Mouse (Mus musculus) urinary bladder, adult 18-20 months (tissue): ENCODE data around the gene Plcg2.

Experiments
- DNase-seq, 2 experiments: peaks; one replicate each; pipeline ENCODE4 v3.0.0; 2022; ENCODE audit warnings: low spot score in 2 of 2, mixed read lengths in 2 of 2

Gene Plcg2

DNA sequence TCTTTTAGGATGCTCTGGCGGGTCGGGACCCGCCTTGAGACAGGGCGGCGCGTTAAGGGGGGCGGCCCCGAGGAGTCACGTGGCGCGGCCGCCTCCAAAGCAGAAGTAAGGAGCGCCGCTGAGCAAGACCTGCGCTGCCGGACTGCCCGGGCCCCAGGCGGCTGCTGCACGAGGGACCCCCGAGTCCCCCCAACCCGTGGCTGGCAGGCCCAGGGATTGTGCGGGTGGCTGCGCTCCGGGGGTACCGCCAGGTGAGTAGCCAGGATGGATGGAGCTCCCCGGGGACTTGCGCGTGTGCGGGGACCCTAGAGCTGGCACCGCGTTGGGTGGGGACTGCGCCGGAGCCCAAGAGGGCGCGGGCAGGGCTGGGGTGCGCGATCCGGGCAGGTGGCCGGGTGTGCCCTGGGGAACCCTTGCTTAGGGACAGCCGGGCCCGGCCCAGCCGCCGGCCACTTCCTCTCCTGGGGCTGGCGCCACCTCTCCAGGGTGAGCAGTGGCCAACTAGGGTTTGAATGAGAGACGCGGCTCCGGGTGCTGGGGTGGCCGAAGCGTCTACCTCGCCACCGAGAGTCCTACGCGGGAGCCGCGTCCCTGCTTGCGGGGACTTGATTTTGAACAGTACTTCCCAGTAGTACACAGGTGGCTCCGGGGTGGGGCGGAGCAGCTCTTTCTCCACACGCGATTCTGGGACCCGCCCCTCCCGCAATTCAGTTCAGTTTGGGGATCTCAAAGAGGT, at the start of gene Plcg2:
Gene Plcg2, plus strand, starts transcription at position 113 of the 736 bp plus-strand sequence.
- DNase-seq, result peak; percentile 21 to 50

DNA sequence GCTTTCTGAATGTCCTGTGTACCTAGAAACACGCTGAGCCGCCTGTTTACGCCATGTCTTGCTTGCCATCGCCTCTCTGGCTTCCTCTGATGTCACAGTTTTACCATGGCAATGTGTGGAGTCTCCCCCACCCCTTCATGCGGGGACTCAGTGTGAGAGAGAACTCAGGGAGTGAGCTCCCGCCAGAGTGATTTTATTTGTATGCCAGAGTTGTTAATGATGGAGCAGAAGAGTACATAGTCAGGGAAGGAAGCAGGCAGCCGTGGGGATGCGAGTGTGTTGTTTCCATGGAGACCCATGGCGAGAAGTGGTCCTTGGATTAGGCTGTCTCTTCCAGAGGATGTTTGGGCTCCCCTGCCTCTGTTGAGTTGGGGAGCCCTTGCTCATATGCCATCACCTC, 47.0 kb upstream of the Plcg2 start:
- DNase-seq, result no peak

DNA sequence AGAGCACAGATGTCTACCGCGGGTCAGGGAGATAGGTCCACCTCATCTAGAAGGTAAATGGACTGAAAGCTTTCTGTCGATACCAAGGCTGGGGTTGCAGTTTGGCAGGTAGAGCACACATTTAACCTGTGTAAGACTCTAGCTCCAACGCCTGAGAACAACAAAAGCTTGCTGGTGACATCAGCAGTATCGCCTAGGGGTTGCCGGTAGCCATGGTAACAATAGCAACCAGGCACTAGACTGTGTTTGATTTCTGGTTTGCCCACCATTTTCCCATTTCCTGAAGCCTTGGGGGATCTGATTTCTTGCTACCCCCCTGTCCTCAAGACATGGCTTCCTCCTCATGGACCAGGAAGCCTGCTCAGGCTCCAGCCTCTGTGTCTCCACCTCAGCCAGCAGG, 44.1 kb upstream of the Plcg2 start:
- DNase-seq, result no peak

DNA sequence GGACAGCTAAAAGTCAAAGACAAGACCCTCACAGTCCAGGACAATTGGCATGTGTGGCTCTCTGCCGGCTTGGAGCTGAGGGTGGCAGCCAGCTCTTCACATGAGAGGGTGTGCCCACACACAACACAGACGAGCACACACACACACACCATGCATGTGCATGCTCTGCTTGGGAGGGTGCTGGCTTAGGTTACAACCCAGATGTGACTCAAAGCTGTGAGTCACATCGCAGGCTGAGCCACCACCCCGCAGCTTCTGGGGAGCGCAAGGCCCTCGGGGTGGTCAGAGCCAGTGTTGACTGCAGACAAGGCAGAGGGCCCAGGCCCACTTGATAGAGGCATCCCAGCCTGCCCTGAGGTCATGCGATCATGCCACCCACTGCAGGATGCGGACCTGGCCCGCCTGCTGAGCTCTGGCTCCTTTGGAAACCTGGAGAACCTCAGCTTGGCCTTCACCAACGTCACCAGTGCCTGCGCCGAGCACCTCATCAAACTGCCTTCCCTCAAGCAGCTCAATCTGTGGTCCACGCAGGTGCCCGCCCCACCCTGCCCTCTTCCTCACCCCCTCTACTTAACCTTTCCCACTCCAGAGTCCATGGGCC, 43.5 kb upstream of the Plcg2 start:
- DNase-seq, result peak; percentile 39 to 63

DNA sequence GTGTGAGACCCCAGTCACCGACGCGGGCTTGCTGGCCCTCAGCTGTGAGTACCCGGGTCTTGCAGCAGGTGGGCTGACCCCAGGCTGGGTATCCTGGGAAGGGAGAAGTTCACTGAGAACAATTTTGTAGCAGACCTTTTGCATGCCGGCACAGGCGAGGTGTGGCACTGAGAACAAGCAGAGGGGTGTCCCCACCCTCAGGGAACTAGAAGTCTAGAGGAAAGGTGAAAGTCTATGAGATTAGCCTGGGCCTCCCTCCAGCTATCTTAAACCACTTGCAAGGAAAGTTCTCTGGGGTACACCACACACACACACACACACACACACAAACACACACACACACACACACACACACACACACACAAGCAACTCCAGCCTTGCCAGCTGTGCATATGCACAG, 42.4 kb upstream of the Plcg2 start:
- peak in 1 of 2 experiments; percentile 22 for DNase-seq

DNA sequence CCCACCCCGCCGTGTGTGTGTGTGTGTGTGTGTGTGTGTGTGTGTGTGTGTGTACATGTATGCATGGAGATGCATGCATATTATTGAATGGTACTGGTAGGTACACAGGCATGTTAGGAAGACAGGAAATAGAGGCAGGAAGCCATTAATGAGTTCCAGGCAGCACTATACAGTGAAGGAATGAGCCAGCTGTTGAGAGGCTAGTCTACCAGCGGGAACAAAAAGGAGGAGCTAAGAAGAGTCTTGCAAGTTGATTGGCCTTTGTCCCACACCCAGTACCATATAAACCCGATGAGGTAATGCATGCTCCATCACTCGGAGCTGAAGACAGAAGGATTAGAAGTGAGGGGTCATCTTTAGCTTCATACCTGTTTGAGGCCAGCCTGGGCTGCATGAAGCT, 39.7 kb upstream of the Plcg2 start:
- no peak for DNase-seq

DNA sequence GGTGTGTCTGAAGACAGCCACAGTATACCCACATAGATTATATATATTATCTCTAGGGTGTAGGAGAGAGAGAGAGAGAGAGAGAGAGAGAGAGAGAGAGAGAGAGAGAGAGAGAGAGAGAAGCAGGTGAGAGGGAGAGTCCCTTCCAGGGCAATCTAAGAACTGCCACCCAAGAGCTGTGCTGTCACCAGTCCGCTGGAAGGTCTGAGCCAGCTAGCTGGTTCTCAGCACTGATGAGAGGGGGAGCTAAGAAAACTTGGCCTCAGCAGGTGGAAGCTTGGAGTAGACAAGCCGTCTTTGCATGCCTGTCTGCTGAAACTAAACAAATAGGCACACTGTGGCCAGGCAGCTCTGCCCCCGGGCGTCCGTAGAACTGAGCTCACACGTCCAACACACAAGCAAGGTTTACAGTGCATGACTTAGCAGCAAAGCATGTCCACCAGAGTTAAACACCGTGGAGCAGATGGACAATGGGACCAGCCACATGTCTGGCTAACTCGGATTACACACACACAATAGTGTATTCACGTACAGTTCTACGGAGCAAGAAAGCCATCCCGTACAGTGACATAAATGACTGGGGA, 35.3 kb upstream of the Plcg2 start:
- peak in 1 of 2 experiments; percentile 32 for DNase-seq

DNA sequence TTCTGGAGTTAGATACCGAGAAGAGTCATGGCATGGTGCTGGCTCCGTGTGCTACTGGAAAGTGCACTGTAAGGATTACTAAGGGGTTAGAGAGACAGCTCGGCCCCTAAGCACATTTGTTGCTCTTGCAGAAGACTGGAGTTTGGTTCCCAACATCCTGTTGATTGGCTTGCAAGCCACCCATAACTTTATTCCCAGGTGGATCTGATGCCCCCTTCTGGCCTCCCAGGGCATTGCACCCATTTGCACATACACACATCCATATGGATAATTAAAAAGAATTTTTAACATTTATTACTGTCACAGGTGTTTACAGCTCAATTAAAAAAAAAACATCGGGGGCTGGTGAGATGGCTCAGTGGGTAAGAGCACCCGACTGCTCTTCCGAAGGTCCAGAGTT, 33.6 kb upstream of the Plcg2 start:
- no peak for DNase-seq

DNA sequence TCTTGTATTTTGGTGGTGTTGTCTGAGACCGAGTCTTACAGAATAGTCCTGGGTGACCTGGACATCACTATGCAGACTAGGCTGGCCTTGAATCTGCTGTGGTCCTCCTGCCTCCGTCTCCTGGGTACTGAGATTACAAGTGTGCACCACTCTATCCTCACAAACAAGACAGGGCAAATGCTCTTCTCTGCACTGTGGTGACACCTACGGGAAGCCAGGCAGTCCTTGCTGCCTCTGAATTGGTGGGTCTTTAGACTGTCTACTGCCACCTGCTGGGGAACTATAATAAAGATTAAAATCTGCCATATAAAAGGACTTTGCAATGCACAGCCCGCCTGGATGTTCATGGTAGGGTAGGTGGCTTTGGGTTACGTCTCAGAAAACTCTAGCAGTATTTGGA, 32.8 kb upstream of the Plcg2 start:
- DNase-seq, result no peak

DNA sequence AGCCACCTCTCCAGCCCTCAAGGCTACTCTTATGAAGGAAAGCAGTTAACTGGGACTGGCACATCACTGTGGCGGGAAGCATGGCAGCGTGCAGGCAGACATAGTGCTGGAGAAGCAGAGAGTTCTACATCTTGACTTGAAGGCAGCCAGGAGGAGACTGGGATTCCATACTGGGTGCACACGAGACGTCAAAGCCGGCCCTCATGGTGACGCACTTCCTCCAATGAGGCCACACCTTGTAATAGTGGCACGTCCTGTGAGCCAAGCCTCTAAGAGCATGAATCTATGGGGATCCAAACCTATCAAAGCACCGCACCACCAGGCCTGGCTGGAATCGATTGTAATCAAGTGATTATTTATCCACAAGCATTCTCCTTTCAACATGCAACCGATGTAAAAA, 30.6 kb upstream of the Plcg2 start:
- DNase-seq, result no peak

DNA sequence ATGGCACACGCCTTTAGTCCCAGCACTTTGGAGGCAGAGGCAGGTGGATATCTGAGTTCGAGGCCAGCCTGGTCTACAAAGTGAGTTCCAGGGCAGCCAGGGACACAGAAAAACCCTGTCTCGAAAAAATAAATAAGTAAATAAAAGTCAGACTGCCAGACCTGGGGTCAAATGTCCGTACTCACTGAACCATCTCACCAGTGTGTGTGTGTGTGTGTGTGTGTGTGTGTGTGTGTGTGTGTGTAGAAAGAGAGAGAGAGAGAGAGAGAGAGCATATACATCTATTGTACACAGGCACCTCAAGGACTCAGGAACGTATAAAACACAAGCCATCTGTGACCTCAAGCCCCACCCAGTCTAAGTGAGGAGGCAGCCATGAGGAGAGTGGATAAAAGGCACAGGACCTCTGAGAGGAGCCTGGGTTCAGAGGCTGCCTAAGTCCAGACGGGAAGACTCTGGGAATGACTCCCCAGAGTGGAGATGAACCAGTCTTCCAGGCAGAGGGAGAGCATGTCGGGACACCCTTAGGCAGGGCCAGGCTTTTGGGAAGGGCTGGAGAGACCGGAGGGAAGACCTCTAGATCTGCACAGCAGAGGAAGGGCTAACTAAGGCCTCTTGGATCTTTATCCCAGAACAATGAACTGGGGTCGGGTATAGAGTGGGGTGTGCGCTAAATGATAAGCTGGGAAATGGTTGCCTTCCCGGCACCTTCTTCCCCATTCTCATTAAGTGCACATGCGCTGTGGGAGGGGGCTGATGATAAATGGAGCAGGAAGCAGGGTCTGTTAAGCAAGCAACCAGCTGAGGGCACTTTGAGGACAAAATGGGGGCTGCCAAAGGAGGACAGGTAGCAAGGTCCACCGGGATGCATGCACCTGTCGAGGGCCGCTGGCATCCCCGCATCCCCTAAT, 28.4 kb upstream of the Plcg2 start:
- DNase-seq, result no peak

DNA sequence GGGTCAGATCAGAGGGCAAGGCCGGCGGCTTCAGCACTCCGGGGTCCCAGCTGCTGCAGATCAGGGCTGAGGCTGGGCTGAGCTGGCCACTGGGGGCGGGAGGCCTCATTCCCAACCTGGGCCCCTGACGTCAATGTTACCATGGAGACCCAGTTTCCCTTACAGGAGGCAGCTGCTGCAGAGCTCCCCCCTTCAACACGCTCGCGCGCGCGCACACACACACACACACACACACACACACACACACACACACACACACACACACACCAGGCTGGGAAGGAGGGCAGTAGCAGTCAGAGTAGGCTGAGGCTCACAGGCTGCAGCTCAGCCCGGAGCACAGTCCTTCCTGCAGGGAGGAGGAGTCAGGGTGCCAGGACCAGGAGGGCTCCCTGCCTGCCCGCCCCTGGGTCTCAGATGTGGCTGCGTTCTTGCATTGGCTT, 27.7 kb upstream of the Plcg2 start:
- peak in 1 of 2 experiments; percentile 48 for DNase-seq

DNA sequence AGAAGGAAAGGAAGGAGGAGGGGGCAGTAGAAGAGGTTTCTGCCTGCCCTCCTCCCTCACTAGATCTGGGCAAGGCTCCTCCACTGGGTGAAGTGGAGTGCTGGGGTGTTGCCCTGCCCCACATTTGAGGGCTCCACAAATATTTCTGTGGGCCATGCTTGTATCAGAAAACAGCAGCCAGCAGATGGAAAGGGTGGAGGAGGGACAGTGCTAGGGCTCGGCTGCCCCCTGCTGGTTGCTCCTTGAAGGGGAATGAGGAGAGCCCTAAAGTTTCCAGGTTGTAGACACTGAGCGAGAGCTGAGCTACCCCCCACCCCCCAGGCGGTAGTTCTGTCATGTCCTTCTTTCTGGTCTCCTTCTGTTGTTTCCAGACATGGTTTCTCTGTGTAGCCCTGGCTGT, 26.9 kb upstream of the Plcg2 start:
- peak in 1 of 2 experiments; percentile 45 for DNase-seq

DNA sequence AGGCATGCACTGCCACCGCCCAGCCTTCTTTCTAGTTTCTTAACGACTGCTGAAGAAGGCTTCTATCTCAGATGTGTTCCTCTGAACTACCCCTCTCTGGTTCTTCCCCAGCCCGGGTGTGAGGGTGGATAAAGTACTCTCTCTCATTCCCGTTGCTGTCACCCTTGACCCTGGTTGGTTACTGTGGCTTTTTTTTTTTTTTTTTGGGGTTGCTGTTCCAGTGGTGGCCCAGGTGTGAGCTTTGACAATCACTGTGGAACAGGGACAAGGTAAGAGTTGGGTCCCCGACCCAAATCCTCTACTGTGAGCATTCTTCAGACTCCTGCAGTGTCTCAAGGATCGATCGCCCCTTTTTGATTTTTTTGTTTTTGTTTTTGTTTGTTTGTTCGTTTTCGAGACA, 26.4 kb upstream of the Plcg2 start:
- DNase-seq, result no peak

DNA sequence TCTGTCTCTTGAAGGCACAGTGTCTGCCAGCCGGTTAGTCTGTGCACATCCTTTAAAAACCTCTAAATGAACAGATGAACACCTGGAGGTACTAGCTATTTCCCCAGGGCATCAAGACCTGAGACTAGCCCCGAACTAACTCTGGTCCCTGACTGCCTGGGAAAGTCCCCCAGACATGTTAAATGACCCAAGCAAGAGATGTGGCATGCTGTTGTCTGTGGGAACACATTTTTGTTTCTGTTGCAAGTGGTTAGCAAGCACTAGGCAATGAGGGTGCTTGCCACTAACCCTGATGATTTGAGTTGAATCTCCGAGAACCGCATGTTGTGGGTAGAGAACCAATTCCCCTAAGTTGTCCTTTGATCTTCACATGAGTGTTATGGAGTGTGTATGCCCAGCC, 25.8 kb upstream of the Plcg2 start:
- DNase-seq, result no peak

DNA sequence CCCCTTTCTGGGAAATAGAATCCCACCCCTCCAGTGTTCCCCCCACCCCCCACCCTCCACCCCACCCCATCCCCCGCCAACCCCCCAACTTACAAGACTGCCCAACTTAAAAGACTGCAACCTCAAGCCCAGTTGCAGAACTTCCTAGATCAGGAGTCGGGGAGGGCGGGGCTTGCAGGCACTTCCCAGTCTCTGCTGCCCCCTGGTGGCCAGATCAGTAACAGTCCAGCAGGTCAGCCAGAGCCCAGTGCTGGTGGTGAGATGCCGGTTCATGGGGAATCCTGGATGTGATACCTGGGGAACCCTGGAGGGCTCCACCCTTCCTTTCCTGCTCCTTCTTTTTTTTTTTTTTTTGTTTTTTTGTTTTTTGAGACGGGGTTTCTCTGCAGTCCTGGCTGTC, 23.1 kb upstream of the Plcg2 start:
- DNase-seq, result peak; percentile 86 to 87

DNA sequence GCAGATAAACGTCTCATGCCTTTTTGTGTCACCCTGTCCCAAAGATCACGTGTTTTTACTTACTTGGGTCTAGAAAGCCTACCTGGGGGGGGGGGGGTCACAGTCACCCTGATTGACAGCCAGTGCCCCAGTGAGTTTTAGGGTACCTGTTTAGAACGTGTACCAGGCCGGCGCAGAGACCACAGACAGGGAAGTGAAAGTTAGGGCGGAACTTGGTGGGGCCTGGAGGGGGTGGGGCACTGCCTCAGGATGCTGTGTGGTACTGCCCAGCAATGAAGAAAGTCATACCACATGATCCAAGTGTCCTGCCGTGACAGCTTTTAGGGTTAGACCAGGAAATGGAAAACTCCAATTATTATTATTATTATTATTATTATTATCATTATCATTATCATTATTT, 22.3 kb upstream of the Plcg2 start:
- no peak for DNase-seq

DNA sequence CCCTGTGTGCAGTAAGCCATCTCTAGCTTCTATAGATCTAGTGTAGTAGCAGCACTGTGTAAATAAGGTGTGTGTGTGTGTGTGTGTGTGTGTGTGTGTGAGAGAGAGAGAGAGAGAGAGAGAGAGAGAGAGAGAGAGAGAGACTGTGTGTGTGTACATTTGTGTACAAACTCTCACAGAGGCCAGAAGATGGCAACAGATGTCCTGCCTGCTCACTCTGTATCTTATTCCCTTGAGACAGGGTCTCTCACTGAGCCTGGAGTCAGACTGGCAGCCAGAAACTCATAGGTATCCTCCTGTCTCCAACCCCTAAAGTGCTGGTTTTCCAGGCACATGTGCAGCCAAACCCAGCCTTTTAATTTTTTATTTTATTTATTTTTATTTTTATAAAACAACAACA, 20.0 kb upstream of the Plcg2 start:
- no peak for DNase-seq

DNA sequence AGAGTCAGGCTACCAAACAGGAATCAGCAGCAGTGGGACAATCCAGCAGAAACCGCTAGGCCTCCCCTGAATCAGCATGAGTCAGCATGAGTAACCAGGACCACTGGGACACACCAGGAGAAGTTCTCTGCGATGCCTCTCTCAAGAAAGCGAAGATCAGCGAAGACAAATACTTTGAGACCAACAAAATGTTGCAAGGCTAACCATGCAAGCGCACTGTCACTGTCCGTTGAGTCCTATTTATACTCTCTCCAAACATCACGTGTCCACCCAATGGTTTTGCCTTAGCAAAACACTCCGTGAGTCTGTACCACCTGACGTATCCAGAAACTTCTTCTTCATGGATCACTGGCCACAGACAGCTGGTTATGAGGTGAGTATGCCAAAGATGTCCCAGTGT, 18.1 kb upstream of the Plcg2 start:
- no peak for DNase-seq

DNA sequence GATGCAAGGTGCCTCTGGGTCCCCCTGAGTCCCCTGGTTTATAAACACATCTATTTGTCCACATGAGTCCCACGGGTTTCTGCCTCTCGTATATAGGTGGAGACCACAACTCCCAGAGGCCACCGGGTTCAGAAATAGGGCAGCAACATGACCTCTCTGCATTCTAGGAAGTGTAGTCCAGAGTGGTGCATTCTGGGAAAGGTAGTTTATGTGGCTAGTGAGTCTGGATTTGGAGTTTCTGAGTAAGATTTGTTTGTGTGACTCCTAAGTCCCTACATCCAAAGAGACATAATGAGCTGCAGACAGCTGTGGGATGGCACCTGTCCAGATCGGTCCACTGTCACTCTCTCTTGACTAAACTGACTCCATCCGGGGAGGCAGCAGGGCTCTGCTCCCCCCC, 17.6 kb upstream of the Plcg2 start:
- no peak for DNase-seq

DNA sequence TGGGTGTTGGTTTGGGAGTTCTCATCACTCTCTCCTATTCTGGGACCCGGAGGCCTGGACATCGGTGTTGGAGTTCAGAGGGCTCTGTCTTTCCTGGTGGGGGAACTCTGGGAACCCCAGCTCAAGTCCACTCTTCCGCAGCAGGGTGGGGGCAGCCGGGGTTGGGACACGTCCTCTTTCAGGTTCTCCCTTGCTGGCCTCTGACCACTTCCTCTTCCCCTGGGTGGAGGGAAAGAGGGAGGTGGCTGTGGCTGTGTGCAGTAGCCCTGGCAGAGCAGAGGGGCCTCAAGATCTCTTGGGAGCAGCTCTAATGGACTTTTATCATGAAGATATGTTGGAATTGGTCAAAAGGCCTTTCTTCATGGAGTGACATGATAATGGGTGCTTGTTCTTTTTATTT, 16.3 kb upstream of the Plcg2 start:
- no peak for DNase-seq

DNA sequence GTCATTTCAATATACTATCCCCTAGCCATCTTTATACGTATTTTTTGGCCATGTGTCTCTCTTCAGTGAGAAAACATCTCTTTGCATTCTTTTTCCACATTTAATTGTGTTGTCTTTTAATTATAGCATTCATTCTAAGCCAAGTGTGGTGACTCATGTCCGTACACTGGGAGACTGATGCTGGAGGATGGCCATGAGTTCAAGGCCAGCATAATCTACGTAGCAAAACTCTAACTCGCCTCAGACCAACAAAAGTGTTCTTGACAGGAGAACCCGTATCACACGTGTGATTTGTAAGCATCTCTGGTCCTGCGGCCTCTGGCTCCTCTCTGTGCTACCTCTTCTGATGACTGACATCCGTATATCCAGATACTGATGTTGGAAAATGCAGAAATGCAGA, 13.4 kb upstream of the Plcg2 start:
- no peak for DNase-seq
